Mouse (Mus musculus): ENCODE data around the gene Ephb2. TPM values are rescaled to one million over a fixed set of nuclear protein-coding genes. Genes with fewer than 3 reads are reported as not detected.

The Ephb2 gene
- total RNA-seq, 2 experiments from 2014 or later, result 24.5 to 26.2 TPM

DNA sequence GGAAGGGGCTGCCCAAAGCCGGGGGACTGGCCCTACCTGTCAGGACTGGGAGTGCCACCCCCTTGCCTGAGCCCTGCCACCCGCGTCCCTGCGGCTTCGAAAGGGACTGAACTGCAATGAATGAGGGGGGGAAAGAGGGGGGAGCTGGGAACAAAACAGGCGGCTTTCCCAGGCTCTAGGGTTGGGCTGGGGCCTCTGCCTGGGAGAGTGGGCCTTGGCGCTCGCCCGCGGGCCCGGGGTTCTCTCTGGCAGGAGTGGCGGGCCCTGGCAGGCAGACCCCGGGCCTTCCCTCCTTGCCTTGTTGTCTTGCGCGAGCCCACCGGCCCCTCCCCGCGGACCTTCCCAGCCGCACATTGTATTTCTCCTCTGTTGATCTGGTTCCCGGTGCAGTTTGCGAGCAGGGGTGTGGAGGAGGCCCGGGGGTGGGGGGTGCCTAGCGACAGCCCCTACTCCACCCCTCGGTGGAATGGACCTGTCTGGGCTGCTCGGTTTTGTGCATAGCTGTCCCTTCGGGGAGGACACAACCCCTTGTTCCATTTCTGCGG lies 671 bp upstream of the Ephb2 start:
- peak in 1 of 2 experiments; percentile 35 for DNase-seq

DNA sequence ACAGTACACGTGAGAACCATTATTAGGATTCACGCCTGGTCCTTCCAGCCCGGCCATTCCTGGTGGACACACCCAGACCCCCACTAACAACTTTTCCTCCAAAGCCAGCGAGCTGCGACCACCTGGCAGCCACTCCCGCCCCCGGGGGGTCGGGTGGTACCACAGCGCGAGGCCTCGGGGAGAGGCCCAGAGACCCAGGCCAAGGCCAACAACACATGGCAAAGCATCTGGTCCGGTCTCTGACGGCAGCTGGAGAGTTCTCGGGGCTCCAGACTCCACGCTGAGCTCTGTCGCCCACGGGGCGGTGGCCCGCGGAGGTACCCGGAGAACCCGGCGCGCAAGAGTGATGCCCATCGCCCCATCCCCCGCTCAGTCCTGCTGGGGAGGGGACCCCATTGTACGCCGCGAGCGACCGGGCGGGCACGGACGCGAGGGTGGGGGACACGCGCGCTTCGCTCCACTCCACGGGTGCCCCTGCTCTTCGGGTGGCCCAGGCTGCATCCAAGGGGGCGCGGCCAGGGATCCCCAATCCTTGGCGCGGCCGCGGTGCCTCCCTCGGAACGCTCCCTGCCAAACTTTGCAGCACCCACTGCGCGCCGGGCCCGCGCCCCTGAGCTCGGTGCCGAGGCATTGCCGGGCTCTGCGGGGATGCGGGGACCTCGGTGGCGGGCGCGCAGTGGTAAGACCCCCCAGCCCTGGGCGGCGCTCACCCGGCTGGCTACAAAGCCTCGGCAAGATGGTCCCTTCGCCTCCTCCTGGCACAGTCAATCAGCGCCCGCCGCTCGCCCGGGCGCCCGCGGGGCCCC lies 770 bp downstream of the Ephb2 start:
- DNase-seq, result peak in 1 of 2 experiments; percentile 39

DNA sequence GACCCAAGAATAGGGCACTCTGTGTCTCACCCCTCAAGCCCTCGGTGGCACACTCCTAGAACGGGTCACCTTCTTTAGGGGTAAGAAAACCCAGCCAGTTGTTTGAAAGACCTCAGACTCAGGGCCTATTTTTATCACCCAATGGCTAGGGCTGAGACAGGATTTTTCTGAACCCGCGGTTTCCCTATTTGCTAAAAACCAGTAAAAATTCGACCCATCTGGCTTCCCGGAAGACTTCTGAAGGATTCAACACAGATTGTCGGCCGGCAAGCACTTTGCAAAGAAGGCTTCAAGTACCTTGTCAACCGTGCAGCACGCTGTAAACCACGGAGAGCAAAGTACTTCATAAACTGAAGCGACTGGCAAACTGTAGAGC lies 1.4 kb downstream of the Ephb2 start:
- no peak for DNase-seq

GRCm38 (mm10) chr4:136833619-136834351 lies 2.0 kb downstream of the Ephb2 start:
- no peak for DNase-seq

DNA sequence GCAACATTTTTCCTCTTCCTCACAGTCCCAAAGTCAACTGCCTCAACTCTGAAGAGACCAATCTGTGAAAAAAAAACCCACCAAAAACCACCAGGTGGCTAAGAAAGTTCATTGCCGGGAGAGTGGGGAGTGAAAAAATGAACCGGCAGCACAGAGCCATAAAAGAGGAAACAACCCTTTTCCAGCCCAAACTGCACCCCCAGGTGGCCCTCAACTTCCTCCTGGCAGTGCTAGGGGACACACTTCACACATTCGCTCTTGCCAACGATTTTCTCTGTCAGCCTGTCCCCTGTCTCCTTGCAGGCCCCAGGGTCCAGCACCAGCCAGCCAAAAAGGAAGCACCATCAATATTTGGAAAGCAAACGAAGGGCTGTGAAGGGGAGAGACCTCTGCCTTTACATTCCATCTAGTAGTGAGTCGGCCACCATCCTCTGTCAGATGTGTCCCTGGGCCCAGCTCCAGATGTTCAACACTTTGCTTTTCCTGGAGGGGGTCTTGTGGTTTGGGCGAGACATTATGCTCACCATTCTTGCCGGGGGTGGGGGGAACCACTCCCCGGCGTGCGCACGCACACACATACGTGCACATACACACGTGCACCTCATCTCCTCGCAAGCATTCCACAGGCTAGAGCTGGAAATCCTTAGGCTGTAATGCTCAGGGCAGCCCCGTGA lies 3.1 kb downstream of the Ephb2 start:
- DNase-seq, result no peak

DNA sequence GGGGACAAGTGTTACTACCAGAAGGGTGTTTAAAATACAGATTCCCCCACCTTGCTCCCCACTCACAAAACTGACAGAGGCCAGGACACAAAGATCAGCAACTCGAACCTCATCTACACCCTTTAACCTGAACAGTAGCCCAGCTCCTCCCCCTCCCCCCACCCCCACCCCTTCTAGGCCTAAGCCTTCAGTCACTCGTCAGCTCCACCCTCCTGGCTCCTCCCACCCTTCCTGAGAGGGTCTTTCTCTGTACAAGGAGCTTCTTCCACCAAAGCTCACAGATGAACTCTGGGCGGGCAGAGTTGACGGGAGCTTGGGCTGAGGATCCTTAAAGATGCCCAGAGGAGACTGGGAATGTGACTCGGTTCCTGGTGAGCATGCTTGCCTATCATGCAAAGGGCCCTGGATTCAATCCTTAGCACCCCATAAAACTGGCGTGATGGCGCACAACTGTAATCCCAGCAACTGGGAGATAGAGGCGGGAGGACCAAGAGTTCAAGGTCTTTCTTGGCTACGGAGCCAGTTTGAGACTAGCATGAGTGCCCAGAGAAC lies 5.4 kb downstream of the Ephb2 start:
- no peak for DNase-seq

DNA sequence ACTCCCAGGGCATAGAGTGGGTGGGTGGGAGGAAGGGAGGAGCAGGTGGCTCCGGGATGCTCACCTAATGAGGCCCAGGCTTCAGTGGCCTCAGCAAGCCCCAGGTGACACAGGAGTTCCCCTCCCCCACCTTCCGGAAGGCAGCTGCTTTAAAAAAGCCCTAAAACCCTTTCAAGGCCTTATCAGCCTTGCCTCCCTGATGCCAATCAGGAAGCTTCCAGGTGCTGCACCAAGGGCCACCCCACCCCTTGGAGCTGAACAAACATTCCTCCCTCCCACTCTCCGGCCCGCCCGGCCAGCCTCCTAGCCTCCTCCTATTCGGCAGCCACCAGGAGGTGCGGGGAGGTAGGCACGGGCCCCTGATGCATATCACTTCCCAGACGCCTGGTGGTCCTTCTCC lies 6.0 kb downstream of the Ephb2 start:
- no peak for DNase-seq

DNA sequence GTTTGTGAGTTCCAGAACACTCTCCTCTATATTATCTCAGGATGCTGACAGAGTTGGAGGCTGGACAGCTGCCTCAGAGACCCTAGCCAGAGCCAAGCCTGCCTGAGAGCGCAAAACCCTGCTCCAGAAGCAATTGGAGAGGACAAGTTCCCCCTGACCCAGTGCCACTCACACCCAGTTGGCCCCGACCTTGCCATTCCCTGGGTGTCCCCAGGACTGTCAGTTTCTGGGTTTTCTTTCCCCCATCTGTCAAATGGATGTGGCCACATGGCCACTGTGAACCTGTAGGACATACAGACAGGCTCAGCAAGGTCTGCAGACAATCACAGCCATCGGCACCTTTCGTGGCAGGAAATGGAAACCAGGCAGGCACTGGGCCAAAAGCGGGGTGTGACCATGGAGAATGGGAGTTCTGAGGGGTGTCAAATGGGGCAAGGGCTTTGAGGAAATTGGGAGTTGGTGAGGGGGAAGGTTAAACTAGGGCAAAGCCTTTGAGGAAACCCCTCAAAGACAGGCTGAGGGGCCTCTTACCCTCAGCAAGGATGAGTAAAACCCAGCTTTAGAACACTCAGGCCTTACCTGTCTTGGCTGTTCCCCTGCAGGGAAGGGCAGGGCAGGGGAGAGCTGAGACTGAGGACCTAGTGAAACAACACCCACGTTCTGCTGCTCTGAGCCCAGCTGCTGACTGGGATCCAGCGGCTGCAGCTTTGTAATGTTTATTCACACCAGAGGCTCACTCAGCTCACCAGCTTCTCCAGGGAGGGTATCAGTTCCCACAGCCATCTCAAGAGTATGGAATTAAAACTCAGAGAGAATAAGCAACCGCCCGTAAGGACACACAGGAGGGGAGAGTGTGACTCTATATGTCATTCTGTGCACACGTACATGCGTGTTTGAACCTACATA lies 6.9 kb downstream of the Ephb2 start:
- no peak for DNase-seq

DNA sequence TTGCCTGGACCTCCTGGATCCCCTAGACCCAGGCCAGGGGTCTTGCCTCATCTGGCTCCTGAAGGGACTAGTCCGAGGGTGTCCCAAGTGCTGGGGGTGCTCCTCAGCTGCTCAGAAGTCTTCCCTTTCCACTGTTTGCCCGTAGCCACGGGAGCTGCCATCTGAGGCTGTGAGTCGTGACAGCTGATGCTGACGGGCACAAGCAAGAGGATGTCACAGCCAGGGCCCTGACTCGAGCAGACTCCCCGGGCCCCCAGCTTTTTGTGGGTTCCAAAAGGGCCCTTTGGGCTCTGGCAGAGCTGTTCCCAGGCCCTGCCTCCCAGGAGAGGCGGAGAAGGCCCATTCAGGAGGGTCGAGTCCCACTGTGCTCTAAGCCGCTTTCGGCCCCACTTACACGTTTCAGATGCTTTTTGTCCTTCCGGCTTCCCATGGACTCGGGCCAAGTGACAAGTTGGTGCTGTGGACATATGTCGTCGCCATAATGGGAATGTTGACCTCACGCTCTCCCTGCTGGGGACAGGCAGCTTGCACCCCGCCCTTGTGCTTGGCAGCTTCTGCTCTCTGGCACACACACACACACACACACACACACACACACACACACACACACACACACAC lies 10.7 kb downstream of the Ephb2 start:
- no peak for DNase-seq

DNA sequence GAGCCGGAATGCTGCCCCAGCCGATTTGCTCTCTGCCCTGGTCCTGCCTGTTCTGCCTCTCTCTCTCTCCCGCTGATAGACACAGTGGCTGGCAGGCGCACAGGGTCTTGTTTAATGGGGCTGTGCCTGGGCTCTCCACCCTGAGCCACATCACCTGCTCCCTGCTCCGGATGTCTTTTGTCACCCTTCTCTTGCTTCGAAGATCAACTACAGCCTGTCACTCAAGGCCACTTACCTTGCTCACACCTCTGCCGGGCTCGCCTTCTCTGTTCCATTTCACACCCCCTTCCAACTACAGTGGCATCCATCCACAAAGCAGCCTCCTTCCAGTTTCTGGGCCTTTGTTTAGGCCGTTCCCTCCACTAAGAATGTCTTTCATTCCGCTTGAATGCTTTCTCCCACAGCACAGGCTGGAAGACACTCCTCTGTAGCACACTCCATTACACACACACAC lies 15.7 kb downstream of the Ephb2 start:
- DNase-seq, result no peak

DNA sequence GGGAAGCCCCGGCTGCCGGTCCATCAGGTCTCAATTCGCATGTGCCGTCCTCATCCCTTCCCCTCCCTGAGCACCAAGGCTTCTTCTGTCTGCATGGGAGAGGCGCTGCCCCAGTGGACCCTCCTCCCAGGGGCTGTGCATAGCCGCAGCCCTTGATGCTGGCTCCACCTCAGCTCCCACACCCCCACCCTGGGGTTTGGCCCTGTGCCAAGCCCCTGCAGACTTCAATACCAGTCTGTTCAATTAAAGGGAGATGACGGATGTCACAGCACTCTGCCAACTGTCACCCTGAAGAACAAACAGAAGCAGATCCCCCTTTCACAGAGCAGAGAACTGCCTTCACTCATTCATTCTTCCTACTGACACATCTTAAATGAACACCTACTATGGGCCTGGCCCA lies 19.1 kb downstream of the Ephb2 start:
- peak; percentile 56 to 61 for DNase-seq

DNA sequence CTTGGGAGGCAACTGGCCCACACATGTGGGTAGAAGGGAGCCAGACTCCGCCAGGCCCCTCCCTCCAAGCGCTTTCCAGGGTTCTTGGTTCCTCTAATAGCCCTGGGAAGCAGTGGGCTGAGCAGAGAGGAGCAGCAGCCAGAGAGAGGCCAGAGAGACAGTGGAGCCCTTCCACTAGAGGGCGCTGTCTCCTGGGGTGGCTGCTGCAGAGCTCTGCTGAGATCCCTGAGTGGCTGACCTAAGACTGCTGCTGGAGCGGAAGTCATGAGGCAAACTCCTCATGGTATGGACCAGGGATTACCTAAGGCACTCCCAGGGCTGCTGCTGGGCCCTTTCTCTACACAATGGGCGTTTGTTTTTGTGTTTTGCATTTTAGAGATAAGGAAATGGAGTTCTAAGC lies 20.4 kb downstream of the Ephb2 start:
- DNase-seq, result no peak

DNA sequence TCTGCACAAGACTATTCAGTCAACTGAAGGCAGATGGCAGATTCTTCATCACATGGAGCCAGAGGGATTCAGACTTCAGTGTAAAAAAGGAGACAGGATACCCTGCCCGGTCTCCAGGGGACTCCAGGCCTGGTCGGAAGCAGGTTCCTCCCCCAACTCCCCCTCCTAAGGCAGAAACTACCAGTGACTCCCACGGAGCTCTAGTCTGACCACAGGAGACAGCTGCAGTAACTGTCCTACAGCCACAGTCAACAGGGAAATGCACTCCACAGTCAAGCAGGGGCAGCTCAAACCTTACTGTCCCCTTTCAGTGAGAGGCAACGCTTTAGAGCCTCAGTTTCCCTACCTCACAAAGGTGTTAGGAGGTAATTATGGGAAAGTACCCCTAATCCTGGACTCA lies 23.2 kb downstream of the Ephb2 start:
- no peak for DNase-seq

DNA sequence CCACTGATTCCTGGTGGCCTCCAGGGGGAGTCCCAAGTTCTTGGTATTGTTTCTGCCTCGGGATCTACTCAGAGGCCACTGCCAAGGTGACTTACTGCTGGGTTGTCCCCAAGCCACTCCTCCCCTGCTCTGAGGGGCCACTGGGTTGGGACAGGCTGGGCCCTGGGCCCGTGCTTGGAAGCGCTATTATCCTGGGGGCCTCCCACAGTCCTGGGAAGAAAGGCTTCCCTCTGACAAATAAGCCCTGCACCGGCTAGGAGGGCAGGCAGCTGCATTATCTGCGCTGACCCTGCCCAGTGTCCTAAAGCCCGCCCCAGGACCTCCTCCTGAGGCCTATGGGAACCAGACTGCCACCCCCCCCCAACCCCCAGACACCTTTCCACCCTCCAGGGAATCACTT lies 24.2 kb downstream of the Ephb2 start:
- no peak for DNase-seq

DNA sequence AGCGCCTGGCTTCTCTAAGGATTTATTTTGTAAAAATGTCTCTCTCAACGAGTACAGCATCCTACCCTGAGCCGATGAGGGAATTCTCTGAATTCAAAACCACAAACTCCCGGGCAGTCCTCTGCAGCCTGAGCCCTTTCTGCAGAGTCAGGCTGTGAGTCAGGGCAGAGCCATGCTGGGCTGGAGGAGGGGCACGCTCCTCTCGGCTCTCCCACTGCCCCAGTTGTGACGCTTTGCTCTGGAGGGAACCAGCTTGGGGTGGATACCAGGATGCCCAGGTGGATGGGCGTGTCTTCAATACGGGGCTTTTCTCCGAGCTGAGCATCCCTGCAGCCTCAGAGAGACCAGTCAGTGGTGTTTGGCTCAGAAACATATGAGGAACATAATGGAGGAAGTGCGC lies 27.3 kb downstream of the Ephb2 start:
- DNase-seq, result no peak

GRCm38 (mm10) chr4:136807448-136808009 lies 28.3 kb downstream of the Ephb2 start:
- no peak for DNase-seq

DNA sequence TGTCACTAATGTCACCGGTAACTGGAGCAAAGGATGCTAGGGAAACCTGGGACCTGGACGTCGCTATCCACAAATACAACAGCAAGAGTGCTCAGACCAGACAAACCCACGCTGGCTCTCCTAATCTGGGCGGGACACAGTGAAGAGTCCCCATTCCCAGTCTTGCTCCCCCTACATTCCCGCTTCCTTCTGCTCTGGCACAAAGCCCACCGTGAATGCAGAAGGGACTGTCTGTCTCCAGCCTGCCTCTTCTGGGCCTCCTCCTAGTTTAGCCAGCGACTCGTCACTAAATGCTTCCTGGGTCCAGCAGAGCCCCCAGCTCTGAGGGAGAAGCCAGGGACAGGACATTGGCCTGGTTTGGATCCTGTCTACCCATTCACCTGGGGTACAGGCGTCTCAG lies 29.5 kb downstream of the Ephb2 start:
- no peak for DNase-seq

GRCm38 (mm10) chr4:136804343-136804742 lies 31.4 kb downstream of the Ephb2 start:
- no peak for DNase-seq

GRCm38 (mm10) chr4:136802446-136802845 lies 33.3 kb downstream of the Ephb2 start:
- no peak for DNase-seq

GRCm38 (mm10) chr4:136801944-136802343 lies 33.8 kb downstream of the Ephb2 start:
- DNase-seq, result no peak

DNA sequence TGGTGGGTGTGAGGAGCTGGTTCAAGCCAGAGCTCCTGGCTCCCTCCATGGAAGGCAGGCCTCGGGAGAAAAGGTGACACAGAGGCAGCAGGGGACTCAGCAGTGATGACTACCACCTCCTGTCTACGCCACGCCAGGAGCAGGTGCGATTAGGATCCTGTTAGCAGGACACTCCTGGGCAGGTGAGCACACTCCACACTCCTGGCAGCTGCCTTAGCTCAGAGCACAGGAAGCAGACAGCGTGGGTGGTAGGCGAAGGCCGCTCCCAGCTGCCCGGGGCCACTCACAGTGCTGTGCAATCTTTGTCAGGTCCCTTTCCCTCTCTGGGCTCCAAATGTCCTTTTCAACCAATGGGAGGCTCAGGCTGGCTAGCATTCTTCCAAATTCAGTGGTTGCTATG lies 34.3 kb downstream of the Ephb2 start:
- DNase-seq, result no peak
